Mouse (Mus musculus): ENCODE results near the gene Dad1. TPM values are rescaled to one million over a fixed set of nuclear protein-coding genes. Genes with fewer than 3 reads are reported as not detected.

Gene Dad1
- polyA plus RNA-seq, 1 experiment from 2014 or later: 391 TPM

DNA sequence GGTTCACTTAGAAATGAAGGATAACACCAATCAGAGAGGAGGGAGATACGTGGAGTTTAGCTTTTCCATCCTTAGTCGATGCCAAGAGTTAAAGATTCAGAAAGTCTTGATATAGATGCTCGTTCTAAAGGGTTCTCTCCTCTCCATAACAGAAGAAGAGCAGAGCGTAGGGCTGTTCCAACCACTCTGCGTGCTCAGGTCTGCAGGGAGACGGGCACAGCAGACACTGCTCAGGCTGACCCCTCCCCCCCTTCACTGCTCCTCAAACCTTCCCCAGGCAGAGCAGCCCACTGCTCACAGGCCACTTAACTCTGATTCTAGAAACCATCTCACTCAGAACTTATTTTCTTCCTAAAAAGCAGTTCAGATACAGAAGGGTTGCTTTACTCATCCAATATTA is 45.2 kb downstream of the Dad1 start:
- no peaks in the 10 kb centered on the region for H3K9me3 ChIP-seq (replicated peaks; ENCODE audit: control insufficient read depth, low read length)
- no peak overlapping the region for H3K4me2 ChIP-seq (ENCODE audit: low read depth, low read length)
- peaks cover 17% of the 10 kb centered on the region for H3K4me1 ChIP-seq (ENCODE audit: control insufficient read depth, insufficient read depth, low read length)
- H3K36me3 ChIP-seq (ENCODE audit: control insufficient read depth, insufficient read depth, low read length): no peaks in the 10 kb centered on the region
- H3K9ac ChIP-seq (ENCODE audit: low read length): no peak overlapping the region
- no peak overlapping the region for H3K4me3 ChIP-seq (replicated peaks; ENCODE audit: low read length)
- ATAC-seq (ENCODE audit: insufficient read depth, low FRiP score): no peak
- H3K27me3 ChIP-seq (ENCODE audit: control insufficient read depth, insufficient read depth, low read length): no peaks in the 10 kb centered on the region
- WGBS: 74% methylated on average over 6 of the region's 6 CpGs
- no peak overlapping the region for H3K27ac ChIP-seq (ENCODE audit: low read length)

DNA sequence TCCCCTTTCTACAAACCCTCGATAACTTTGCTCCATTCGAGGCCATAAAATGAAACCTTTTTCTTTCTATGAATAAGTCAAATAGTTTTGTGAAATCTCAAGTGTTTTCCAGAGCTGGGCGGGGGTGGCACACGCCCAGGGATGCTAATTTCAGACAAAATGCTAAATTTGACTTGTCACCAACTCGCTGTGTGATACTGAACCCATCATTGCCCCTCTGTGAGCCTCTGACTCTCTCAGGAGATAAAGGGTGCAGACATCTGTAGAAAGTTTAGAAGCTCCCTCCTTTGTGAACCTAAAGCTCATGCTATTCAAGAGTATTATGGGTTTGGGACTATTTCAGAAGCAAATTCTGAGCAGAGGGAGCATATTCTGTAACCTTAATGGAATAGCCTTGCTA is 46.0 kb downstream of the Dad1 start:
- H3K4me1 ChIP-seq (ENCODE audit: control insufficient read depth, insufficient read depth, low read length): peaks cover 17% of the 10 kb centered on the region
- WGBS: 77% methylated on average over 5 of the region's 5 CpGs
- ATAC-seq (ENCODE audit: insufficient read depth, low FRiP score): no peak
- H3K9ac ChIP-seq (ENCODE audit: low read length): no peak overlapping the region
- H3K27ac ChIP-seq (ENCODE audit: low read length): no peak overlapping the region
- no peaks in the 10 kb centered on the region for H3K27me3 ChIP-seq (ENCODE audit: control insufficient read depth, insufficient read depth, low read length)
- no peak overlapping the region for H3K4me3 ChIP-seq (replicated peaks; ENCODE audit: low read length)
- H3K36me3 ChIP-seq (ENCODE audit: control insufficient read depth, insufficient read depth, low read length): no peaks in the 10 kb centered on the region
- H3K4me2 ChIP-seq (ENCODE audit: low read depth, low read length): no peak overlapping the region
- no peaks in the 10 kb centered on the region for H3K9me3 ChIP-seq (replicated peaks; ENCODE audit: control insufficient read depth, low read length)

DNA sequence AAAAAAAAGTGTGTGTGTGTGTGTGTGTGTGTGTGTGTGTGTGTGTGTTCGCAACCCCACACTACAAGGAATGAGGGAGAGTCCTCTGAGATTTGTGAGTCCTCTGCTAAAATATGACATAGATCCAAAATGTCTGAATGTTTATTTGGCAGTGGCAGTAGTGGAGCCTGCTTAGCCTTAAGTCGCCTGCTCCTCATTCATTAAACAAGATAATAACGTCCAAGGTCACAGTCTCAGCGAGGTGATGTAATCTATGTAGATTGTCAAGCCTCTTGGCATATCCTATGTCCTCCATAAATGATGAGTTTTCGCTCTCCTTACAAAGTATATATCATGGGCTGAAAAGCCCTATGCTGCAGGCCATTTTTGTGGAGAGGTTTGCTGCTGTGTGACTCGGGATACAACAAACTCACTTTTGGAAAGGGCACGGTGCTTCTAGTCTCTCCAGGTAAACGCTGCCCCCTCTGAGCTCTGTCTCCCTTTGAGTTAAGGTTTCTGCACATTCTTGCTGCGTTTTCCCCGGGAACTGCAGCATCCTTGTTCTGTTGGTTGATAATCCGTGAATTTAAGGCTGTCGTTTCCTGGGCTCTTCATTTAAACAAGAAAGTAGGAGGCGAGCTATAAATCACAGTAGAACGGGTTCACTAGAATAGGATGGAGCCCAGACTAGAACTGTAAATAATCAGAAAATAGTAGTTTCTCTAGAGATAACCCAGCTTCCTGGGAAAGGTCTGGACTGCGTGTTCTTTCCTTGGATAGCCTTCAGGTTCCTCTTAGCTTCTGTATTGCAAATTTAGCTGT is 47.0 kb downstream of the Dad1 start:
- Histone ChIP-seq H3K27ac (ENCODE audit: low read length) (peak overlapping the region; percentile 37; the same call in 1 of the 2 replicates), H3K4me2 (ENCODE audit: low read depth, low read length) (no peak overlapping the region), H3K9ac (ENCODE audit: low read length) (no peak overlapping the region), H3K4me3 (replicated peaks; ENCODE audit: low read length) (no peak overlapping the region), H3K27me3 (ENCODE audit: control insufficient read depth, insufficient read depth, low read length) (no peaks in the 10 kb centered on the region), H3K9me3 (replicated peaks; ENCODE audit: control insufficient read depth, low read length) (no peaks in the 10 kb centered on the region), H3K4me1 (ENCODE audit: control insufficient read depth, insufficient read depth, low read length) (peaks cover 17% of the 10 kb centered on the region), H3K36me3 (ENCODE audit: control insufficient read depth, insufficient read depth, low read length) (no peaks in the 10 kb centered on the region)
- ATAC-seq (ENCODE audit: insufficient read depth, low FRiP score): peak; percentile 72
- 34% methylated on average over 15 of the region's 15 CpGs for WGBS

DNA sequence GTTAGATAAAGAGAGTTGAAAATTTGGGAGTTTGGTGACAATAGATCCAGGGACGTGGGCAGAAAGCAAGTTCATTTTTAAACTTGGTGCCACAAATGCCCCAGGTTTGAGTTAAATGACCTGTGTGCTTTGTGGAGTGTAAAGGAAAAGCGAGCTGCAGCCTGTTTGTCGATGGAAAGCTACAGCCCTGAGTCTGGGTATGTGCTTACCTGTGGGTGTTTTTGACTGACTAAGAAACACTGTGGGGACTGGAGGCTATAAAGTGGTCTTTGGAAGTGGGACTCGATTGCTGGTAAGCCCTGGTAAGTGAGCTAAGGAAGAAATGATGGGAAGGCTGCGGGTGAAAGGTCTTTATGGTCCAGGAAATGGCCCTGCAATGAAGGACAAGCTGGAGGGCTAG is 47.6 kb downstream of the Dad1 start:
- no peak for ATAC-seq (ENCODE audit: insufficient read depth, low FRiP score)
- Histone ChIP-seq H3K4me1 (ENCODE audit: control insufficient read depth, insufficient read depth, low read length) (peaks cover 17% of the 10 kb centered on the region), H3K4me3 (replicated peaks; ENCODE audit: low read length) (no peak overlapping the region), H3K9me3 (replicated peaks; ENCODE audit: control insufficient read depth, low read length) (no peaks in the 10 kb centered on the region), H3K9ac (ENCODE audit: low read length) (no peak overlapping the region), H3K4me2 (ENCODE audit: low read depth, low read length) (no peak overlapping the region), H3K27me3 (ENCODE audit: control insufficient read depth, insufficient read depth, low read length) (no peaks in the 10 kb centered on the region), H3K36me3 (ENCODE audit: control insufficient read depth, insufficient read depth, low read length) (no peaks in the 10 kb centered on the region), H3K27ac (ENCODE audit: low read length) (0 out of 2 replicates have a peak overlapping the region, but pooled peaks have one; percentile 8)
- WGBS: 77% methylated on average over 5 of the region's 5 CpGs

DNA sequence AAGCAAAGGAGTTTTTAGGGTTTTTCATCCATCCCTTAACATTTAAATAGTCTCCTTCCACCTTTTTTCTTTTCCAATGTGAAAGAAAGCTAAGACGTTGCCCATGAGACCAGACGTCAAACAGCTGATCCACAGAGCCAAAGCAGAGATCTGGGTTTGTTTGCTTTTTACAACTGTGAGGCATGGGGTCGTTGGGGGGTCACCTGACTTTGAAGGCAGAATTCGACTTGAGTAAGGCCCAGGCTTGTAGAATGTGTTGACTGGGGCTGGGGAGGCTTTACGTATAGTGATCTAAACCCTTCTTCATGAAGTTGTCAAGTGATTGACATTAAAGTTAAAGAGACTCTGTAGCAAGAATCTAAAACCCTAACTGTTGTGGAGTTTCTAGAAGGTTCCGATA is 48.0 kb downstream of the Dad1 start:
- Histone ChIP-seq H3K4me3 (replicated peaks; ENCODE audit: low read length) (no peak overlapping the region), H3K27ac (ENCODE audit: low read length) (0 out of 2 replicates have a peak overlapping the region, but pooled peaks have one; percentile 11), H3K36me3 (ENCODE audit: control insufficient read depth, insufficient read depth, low read length) (no peaks in the 10 kb centered on the region), H3K9me3 (replicated peaks; ENCODE audit: control insufficient read depth, low read length) (no peaks in the 10 kb centered on the region), H3K27me3 (ENCODE audit: control insufficient read depth, insufficient read depth, low read length) (no peaks in the 10 kb centered on the region), H3K9ac (ENCODE audit: low read length) (no peak overlapping the region), H3K4me2 (ENCODE audit: low read depth, low read length) (no peak overlapping the region), H3K4me1 (ENCODE audit: control insufficient read depth, insufficient read depth, low read length) (peaks cover 17% of the 10 kb centered on the region)
- ATAC-seq (ENCODE audit: insufficient read depth, low FRiP score): no peak
- 43% methylated on average over 6 of the region's 6 CpGs for WGBS

DNA sequence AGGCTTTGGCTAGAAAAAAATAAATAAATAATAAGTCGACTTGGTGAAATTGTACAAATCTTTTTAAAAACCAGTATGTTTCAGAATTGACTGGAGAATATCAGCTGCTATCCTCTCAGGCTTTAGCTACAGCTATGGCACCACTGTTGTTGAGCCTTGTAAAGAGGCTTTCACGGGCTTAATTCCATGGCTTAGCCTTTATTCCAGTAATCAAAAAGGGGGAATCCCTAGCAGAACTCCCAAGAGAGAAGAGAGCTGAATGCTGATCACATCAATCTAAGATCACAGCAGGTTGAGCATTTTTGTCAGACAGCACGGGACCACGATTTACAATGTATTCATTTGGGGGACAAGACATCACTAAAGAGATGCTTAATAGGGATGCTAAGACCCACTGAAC is 49.1 kb downstream of the Dad1 start:
- no peak overlapping the region for H3K4me2 ChIP-seq (ENCODE audit: low read depth, low read length)
- H3K27me3 ChIP-seq (ENCODE audit: control insufficient read depth, insufficient read depth, low read length): peaks cover under 1% of the 10 kb centered on the region; the same call in 1 of the 2 replicates
- no peak for ATAC-seq (ENCODE audit: insufficient read depth, low FRiP score)
- no peaks in the 10 kb centered on the region for H3K36me3 ChIP-seq (ENCODE audit: control insufficient read depth, insufficient read depth, low read length)
- whole genome bisulfite sequencing: 69% methylated on average over 4 of the region's 4 CpGs
- no peaks in the 10 kb centered on the region for H3K9me3 ChIP-seq (replicated peaks; ENCODE audit: control insufficient read depth, low read length)
- no peak overlapping the region for H3K9ac ChIP-seq (ENCODE audit: low read length)
- H3K27ac ChIP-seq (ENCODE audit: low read length): no peak overlapping the region
- H3K4me3 ChIP-seq (replicated peaks; ENCODE audit: low read length): no peak overlapping the region
- H3K4me1 ChIP-seq (ENCODE audit: control insufficient read depth, insufficient read depth, low read length): peaks cover 17% of the 10 kb centered on the region

DNA sequence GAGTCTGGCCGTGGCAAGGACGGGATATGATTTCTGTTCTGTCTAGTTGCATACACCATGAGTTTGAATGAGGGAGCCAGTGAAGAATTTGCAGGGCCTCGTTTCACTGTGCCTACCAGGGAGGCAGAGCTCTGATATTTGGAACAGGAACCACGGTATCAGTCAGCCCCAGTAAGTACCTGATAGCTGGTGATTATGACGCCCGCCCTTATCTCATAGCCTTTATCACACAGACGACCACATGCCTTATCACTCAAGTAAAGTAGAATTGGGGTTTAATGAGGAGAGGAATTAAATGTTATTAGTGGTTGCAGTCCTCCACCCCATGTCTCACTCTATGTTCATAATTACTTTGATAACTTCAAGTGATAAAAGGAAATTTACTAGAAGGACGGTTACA is 49.6 kb downstream of the Dad1 start:
- Histone ChIP-seq H3K36me3 (ENCODE audit: control insufficient read depth, insufficient read depth, low read length) (no peaks in the 10 kb centered on the region), H3K4me3 (replicated peaks; ENCODE audit: low read length) (no peak overlapping the region), H3K27me3 (ENCODE audit: control insufficient read depth, insufficient read depth, low read length) (peaks cover 2% of the 10 kb centered on the region; the same call in 1 of the 2 replicates), H3K4me2 (ENCODE audit: low read depth, low read length) (no peak overlapping the region), H3K4me1 (ENCODE audit: control insufficient read depth, insufficient read depth, low read length) (peaks cover 17% of the 10 kb centered on the region), H3K9ac (ENCODE audit: low read length) (no peak overlapping the region), H3K27ac (ENCODE audit: low read length) (no peak overlapping the region), H3K9me3 (replicated peaks; ENCODE audit: control insufficient read depth, low read length) (no peaks in the 10 kb centered on the region)
- ATAC-seq (ENCODE audit: insufficient read depth, low FRiP score): no peak
- WGBS: 66% methylated on average over 8 of the region's 8 CpGs

DNA sequence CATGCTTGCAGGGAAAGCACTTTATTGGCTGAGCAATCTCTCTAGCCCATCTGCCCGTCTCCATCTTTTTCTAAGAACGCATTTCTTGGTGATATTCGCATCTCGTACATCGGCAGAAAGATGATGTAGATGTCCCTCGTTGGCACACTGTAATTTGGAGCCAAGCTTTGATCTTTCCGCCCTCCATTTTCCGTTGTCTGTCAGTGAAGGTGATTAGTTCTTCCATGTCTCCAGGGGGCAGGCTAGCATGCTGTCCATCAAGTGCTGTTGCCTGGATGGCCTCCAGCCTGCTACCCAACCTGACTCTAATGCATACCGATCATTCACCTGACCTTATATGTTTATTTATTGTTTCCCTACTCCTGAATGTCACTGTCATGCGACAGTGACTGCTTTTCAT is 50.1 kb downstream of the Dad1 start:
- no peak overlapping the region for H3K9ac ChIP-seq (ENCODE audit: low read length)
- H3K27me3 ChIP-seq (ENCODE audit: control insufficient read depth, insufficient read depth, low read length): peaks cover 2% of the 10 kb centered on the region; the same call in 1 of the 2 replicates
- no peak overlapping the region for H3K4me3 ChIP-seq (replicated peaks; ENCODE audit: low read length)
- peaks cover 17% of the 10 kb centered on the region for H3K4me1 ChIP-seq (ENCODE audit: control insufficient read depth, insufficient read depth, low read length)
- no peak for ATAC-seq (ENCODE audit: insufficient read depth, low FRiP score)
- no peaks in the 10 kb centered on the region for H3K36me3 ChIP-seq (ENCODE audit: control insufficient read depth, insufficient read depth, low read length)
- no peaks in the 10 kb centered on the region for H3K9me3 ChIP-seq (replicated peaks; ENCODE audit: control insufficient read depth, low read length)
- no peak overlapping the region for H3K27ac ChIP-seq (ENCODE audit: low read length)
- WGBS: 93% methylated on average over 10 of the region's 10 CpGs
- H3K4me2 ChIP-seq (ENCODE audit: low read depth, low read length): no peak overlapping the region

DNA sequence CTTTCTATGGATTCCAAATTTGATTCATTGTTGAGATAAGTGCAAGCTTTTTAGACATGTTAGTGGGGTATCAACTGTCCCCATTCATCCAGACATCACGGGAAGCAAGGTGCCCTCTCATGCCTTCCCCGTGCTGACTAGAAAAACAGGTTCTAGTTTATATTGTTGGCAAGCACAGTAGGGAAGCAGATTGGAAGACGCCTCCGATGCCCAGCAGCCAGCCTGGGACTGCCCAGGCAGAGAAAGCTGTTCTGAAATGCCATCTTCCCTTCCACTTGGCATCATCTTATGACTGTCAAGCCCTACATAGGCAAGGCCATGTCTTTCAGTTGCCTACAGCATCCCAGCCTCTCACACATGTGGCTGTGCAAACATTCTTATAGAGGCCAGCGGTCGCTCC is 50.7 kb downstream of the Dad1 start:
- WGBS: 92% methylated on average over 6 of the region's 6 CpGs
- ATAC-seq (ENCODE audit: insufficient read depth, low FRiP score): no peak

More for the DNA sequence above, 50.7 kb downstream of the Dad1 start:
- Histone ChIP-seq H3K27me3 (ENCODE audit: control insufficient read depth, insufficient read depth, low read length) (peaks cover 2% of the 10 kb centered on the region; the same call in 1 of the 2 replicates), H3K9ac (ENCODE audit: low read length) (no peak overlapping the region), H3K36me3 (ENCODE audit: control insufficient read depth, insufficient read depth, low read length) (no peaks in the 10 kb centered on the region), H3K4me2 (ENCODE audit: low read depth, low read length) (no peak overlapping the region), H3K4me1 (ENCODE audit: control insufficient read depth, insufficient read depth, low read length) (peaks cover 17% of the 10 kb centered on the region), H3K9me3 (replicated peaks; ENCODE audit: control insufficient read depth, low read length) (no peaks in the 10 kb centered on the region), H3K4me3 (replicated peaks; ENCODE audit: low read length) (no peak overlapping the region), H3K27ac (ENCODE audit: low read length) (no peak overlapping the region)
